Mouse (Mus musculus) liver, adult 2 months (tissue): ENCODE results near the gene Ppid.

Source experiments
- CTCF ChIP-seq: fragments of 200-500 bp; IDR thresholded peaks from 2 replicates; pipeline ENCODE4 v1.5.1; 2011; ENCODE audit warnings: low read depth, low read length, control low read depth
- POLR2A ChIP-seq: fragments of 200-500 bp; IDR thresholded peaks from 2 replicates; pipeline ENCODE4 v1.6.1; 2011; ENCODE audit warnings: low read length, control low read depth; ENCODE audit not compliant: insufficient read depth; ENCODE audit errors: extremely low read depth

DNA sequence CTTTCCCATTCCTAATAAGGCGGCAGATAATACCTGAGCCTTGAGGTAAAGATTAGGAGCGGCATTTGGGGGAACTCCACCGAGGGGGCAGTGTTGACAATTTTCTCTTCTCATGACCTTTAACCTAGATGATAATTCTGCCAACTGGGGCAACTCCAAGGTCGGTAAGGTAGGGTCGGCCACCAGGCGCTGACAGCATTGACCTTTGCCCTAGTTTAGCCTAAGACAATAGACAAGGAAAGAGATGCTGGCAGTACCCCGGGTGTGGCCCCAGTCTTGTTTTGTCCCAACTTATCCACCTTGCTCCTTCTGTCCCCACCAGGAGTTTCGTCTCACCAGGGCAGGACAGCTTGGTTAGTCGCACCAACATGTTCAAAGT lies 37.0 kb downstream of the Ppid start:
- TF ChIP-seq POLR2A = no peak
- TF ChIP-seq CTCF = no peak
